Mouse (Mus musculus) ES-Bruce4 (cell line): Measurements from ENCODE around the gene Sept1.

ENCODE experiments used
- CTCF ChIP-seq: IDR thresholded peaks from one replicate; pipeline ENCODE4 v1.8.1; 2011; ENCODE audit warnings: low read depth, low read length
- EP300 ChIP-seq: IDR thresholded peaks from 2 replicates; pipeline ENCODE4 v1.6.1; 2011; ENCODE audit warnings: low read depth, low read length; ENCODE audit not compliant: insufficient read depth
- POLR2A ChIP-seq: IDR thresholded peaks from one replicate; pipeline ENCODE4 v1.8.1; 2011; ENCODE audit warnings: low read length; ENCODE audit not compliant: insufficient read depth

DNA sequence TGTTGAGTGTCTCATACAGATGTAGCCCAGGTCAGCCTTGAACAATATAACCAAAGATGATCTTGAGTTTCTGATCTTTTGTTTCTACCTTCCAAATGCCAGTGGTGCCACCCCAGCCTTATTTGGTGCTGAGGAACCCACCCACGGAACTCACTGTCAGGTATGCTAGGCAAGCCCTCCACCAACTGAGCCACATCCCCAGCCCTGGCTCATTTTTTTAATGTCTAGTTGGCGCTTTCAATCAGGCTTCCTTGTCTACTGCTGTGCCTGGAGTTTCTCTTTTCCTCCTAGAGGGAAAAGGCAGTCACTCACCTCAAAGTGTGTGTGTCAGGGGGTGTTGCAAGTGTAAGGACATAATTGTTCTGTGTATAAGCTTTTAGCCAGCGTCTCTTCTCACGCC lies 38.2 kb upstream of the Sept1 start:
- TF ChIP-seq CTCF, result no peak
- TF ChIP-seq EP300, result no peak
- TF ChIP-seq POLR2A, result no peak
